Mouse (Mus musculus): Measurements from ENCODE around the gene Gmds.

GRCm38 (mm10) chr13:31943482-31944275, 394.9 kb downstream of the Gmds start:
- TF ChIP-seq POLR2A (IDR thresholded peaks at IDR 0.05; ENCODE audit: extremely low read depth, insufficient read depth, low read length): no peak
- no peak for TF ChIP-seq CTCF (IDR thresholded peaks at IDR 0.05; ENCODE audit: extremely low read depth, insufficient read depth, low read length)
